Mouse (Mus musculus) ES-Bruce4 (cell line): ENCODE data around the gene Foxi2. TPM values are rescaled to one million over a fixed set of nuclear protein-coding genes. Genes with fewer than 3 reads are reported as not detected.

Experiments used
- H3K27ac ChIP-seq: 2 replicates; pipeline ENCODE4 v1.5.1; 2012; ENCODE audit warnings: low read length, inconsistent platforms; ENCODE audit not compliant: insufficient read depth
- H3K27me3 ChIP-seq: 2 replicates; pipeline ENCODE4 v1.6.1; 2012; ENCODE audit warnings: mild to moderate bottlenecking, low read length, inconsistent platforms; ENCODE audit not compliant: control insufficient read depth, poor library complexity, insufficient read depth, severe bottlenecking
- H3K36me3 ChIP-seq: 2 replicates; pipeline ENCODE4 v1.6.1; 2012; ENCODE audit warnings: inconsistent platforms, mild to moderate bottlenecking, low read length, moderate library complexity; ENCODE audit not compliant: control insufficient read depth, poor library complexity, insufficient read depth, severe bottlenecking
- H3K4me1 ChIP-seq: one replicate; pipeline ENCODE4 v1.8.1; 2011; ENCODE audit warnings: low read length; ENCODE audit not compliant: control insufficient read depth, insufficient read depth
- H3K4me3 ChIP-seq: 2 replicates; pipeline ENCODE4 v1.5.1; 2011; ENCODE audit warnings: low read depth, mild to moderate bottlenecking, low read length
- H3K9ac ChIP-seq: 2 replicates; pipeline ENCODE4 v1.6.1; 2012; ENCODE audit warnings: low read depth, mild to moderate bottlenecking, inconsistent platforms; ENCODE audit not compliant: poor library complexity, severe bottlenecking
- H3K9me3 ChIP-seq: replicated peaks from 2 replicates; pipeline ENCODE4 v1.6.1; 2012; ENCODE audit warnings: mild to moderate bottlenecking, low read length, inconsistent platforms; ENCODE audit not compliant: control insufficient read depth, poor library complexity, insufficient read depth, severe bottlenecking
- CTCF ChIP-seq: IDR thresholded peaks from one replicate; pipeline ENCODE4 v1.8.1; 2011; ENCODE audit warnings: low read depth, low read length
- EP300 ChIP-seq: IDR thresholded peaks from 2 replicates; pipeline ENCODE4 v1.6.1; 2011; ENCODE audit warnings: low read depth, low read length; ENCODE audit not compliant: insufficient read depth
- POLR2A ChIP-seq: IDR thresholded peaks from one replicate; pipeline ENCODE4 v1.8.1; 2011; ENCODE audit warnings: low read length; ENCODE audit not compliant: insufficient read depth
- polyA plus RNA-seq: library from polyadenylated mRNA; stranded (reverse); fragments of >200 nt; gene quantifications from 2 replicates; pipeline ENCODE4 v1.2.4, GENCODE M21; 2011; ENCODE audit warnings: low read depth; ENCODE audit not compliant: missing spikeins, insufficient read depth, insufficient read length

Gene Foxi2
- polyA plus RNA-seq, 1 experiment = not detected

GRCm38 (mm10) chr7:135451340-135451739 lies 41.2 kb downstream of the Foxi2 start:
- H3K9ac ChIP-seq = no peak overlapping the region
- H3K4me3 ChIP-seq = no peak overlapping the region
- TF ChIP-seq POLR2A = no peak
- TF ChIP-seq CTCF = no peak
- TF ChIP-seq EP300 = no peak
- H3K4me1 ChIP-seq = no peaks in the 10 kb centered on the region
- no peaks in the 10 kb centered on the region for H3K9me3 ChIP-seq
- H3K27ac ChIP-seq = no peak overlapping the region
- H3K36me3 ChIP-seq = no peaks in the 10 kb centered on the region
- no peaks in the 10 kb centered on the region for H3K27me3 ChIP-seq

- Histone ChIP-seq H3K9ac (no peak overlapping the region), H3K27me3 (no peaks in the 10 kb centered on the region), H3K9me3 (no peaks in the 10 kb centered on the region), H3K4me3 (no peak overlapping the region), H3K36me3 (no peaks in the 10 kb centered on the region), H3K4me1 (no peaks in the 10 kb centered on the region), H3K27ac (no peak overlapping the region)
- TF ChIP-seq CTCF (no peak), POLR2A (no peak), EP300 (no peak)
Measured at GRCm38 (mm10) chr7:135452366-135452765, 42.3 kb downstream of the Foxi2 start.

- Histone ChIP-seq H3K27ac (no peak overlapping the region), H3K4me3 (no peak overlapping the region), H3K4me1 (no peaks in the 10 kb centered on the region), H3K9ac (no peak overlapping the region), H3K27me3 (no peaks in the 10 kb centered on the region), H3K9me3 (no peaks in the 10 kb centered on the region), H3K36me3 (no peaks in the 10 kb centered on the region)
- TF ChIP-seq CTCF (no peak), EP300 (no peak), POLR2A (no peak)
Measured at GRCm38 (mm10) chr7:135453690-135454089, 43.6 kb downstream of the Foxi2 start.

Other genes with a start within 250 kb of the Foxi2 start
- not detected in 2 replicates for gene Nps, start 151.6 kb upstream of the Foxi2 start, polyA plus RNA-seq
- not detected in 2 replicates for gene Clrn3, start 118.3 kb downstream of the Foxi2 start, polyA plus RNA-seq
- gene Ptpre, start 127.2 kb downstream of the Foxi2 start, polyA plus RNA-seq = 0.72 and 0.75 TPM in 2 replicates